Mouse (Mus musculus): ENCODE measurements around the gene Vmn1r1. TPM values are rescaled to one million over a fixed set of nuclear protein-coding genes. Genes with fewer than 3 reads are reported as not detected.

The Vmn1r1 gene
- polyA plus RNA-seq, 1 experiment from 2014 or later: not detected

- 0 out of 2 replicates have a peak, but pooled peaks cover under 1% of the 10 kb centered on the region for H3K4me1 ChIP-seq
- H3K4me3 ChIP-seq: no peak overlapping the region
- DNase-seq (ENCODE audit: extremely low spot score, low spot score): no peak
- no peaks in the 10 kb centered on the region for H3K9me3 ChIP-seq
- no peak overlapping the region for H3K27ac ChIP-seq
- no peaks in the 10 kb centered on the region for H3K36me3 ChIP-seq (replicated peaks)
- no peaks in the 10 kb centered on the region for H3K27me3 ChIP-seq (ENCODE audit: poor library complexity, severe bottlenecking)
- WGBS: 73% methylated on average over 4 of the region's 4 CpGs
These were observed 6.6 kb downstream of the Vmn1r1 start for GRCm38 (mm10) chr1:182157734-182158133.

- Histone ChIP-seq H3K9me3 (0 out of 2 replicates have a peak, but pooled peaks cover 3% of the 10 kb centered on the region), H3K4me3 (no peak overlapping the region), H3K27ac (no peak overlapping the region), H3K4me1 (0 out of 2 replicates have a peak, but pooled peaks cover 5% of the 10 kb centered on the region), H3K36me3 (replicated peaks) (no peaks in the 10 kb centered on the region), H3K27me3 (ENCODE audit: poor library complexity, severe bottlenecking) (no peaks in the 10 kb centered on the region)
- DNase-seq (ENCODE audit: extremely low spot score, low spot score): no peak
- WGBS: 83% methylated on average over 2 of the region's 2 CpGs
These were observed 14.3 kb downstream of the Vmn1r1 start for GRCm38 (mm10) chr1:182149966-182150365.

DNA sequence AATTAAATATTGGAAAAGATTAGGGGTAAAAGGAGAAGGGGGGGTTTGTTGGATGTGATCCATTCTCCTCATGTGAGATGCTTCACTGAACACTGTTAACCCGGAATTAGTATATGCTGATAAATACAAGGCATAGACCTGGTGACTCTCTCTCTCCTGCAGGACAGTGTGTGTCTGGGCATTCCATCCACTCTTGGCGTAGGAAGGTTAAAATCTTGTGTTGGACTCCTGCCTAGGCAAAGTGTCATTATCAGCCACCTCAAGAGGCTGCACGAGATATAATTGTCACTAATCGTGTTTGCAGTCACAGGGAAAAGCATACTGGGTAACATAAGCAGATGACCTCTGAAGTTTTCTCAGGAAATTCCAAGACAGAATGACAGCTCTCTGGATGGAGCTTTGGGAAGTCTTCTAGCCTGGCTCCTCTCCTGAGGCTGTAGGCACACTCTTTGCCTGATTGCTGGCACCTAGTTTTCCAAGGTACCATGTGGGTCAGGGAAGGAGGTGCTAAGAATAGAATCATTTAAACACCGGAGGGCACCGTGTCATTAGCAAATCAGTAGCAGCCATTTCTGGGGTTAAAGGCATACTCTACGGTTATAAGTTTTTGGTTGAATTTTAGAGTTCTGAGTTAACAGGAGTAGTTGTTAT is 15.3 kb downstream of the Vmn1r1 start:
- Histone ChIP-seq H3K4me1 (0 out of 2 replicates have a peak, but pooled peaks cover 5% of the 10 kb centered on the region), H3K36me3 (replicated peaks) (no peaks in the 10 kb centered on the region), H3K27ac (no peak overlapping the region), H3K4me3 (no peak overlapping the region), H3K9me3 (0 out of 2 replicates have a peak, but pooled peaks cover 3% of the 10 kb centered on the region), H3K27me3 (ENCODE audit: poor library complexity, severe bottlenecking) (no peaks in the 10 kb centered on the region)
- no peak for DNase-seq (ENCODE audit: extremely low spot score, low spot score)
- WGBS: 77% methylated on average over 7 of the region's 7 CpGs

- Histone ChIP-seq H3K4me3 (no peak overlapping the region), H3K27ac (no peak overlapping the region), H3K4me1 (0 out of 2 replicates have a peak, but pooled peaks cover 5% of the 10 kb centered on the region), H3K27me3 (ENCODE audit: poor library complexity, severe bottlenecking) (no peaks in the 10 kb centered on the region), H3K36me3 (replicated peaks) (no peaks in the 10 kb centered on the region), H3K9me3 (0 out of 2 replicates have a peak, but pooled peaks cover 3% of the 10 kb centered on the region)
- WGBS: 56% methylated on average over 5 of the region's 5 CpGs
- DNase-seq (ENCODE audit: extremely low spot score, low spot score): peak; percentile 44
These were observed 18.7 kb downstream of the Vmn1r1 start for GRCm38 (mm10) chr1:182145546-182145945.

- Histone ChIP-seq H3K4me3 (no peak overlapping the region), H3K27me3 (ENCODE audit: poor library complexity, severe bottlenecking) (no peaks in the 10 kb centered on the region; the same call in 1 of the 2 replicates), H3K36me3 (replicated peaks) (no peaks in the 10 kb centered on the region), H3K27ac (no peak overlapping the region), H3K4me1 (peaks cover 13% of the 10 kb centered on the region), H3K9me3 (no peaks in the 10 kb centered on the region)
- 77% methylated on average over 8 of the region's 8 CpGs for WGBS
- DNase-seq (ENCODE audit: extremely low spot score, low spot score): peak; percentile 10
These were observed 21.0 kb downstream of the Vmn1r1 start for GRCm38 (mm10) chr1:182143288-182143687.

GRCm38 (mm10) chr1:182142725-182143124 is 21.6 kb downstream of the Vmn1r1 start:
- Histone ChIP-seq H3K36me3 (replicated peaks) (no peaks in the 10 kb centered on the region), H3K4me3 (no peak overlapping the region), H3K4me1 (peaks cover 13% of the 10 kb centered on the region), H3K27ac (no peak overlapping the region), H3K27me3 (ENCODE audit: poor library complexity, severe bottlenecking) (no peaks in the 10 kb centered on the region; the same call in 1 of the 2 replicates), H3K9me3 (no peaks in the 10 kb centered on the region)
- no peak for DNase-seq (ENCODE audit: extremely low spot score, low spot score)
- WGBS: 95% methylated on average over 13 of the region's 13 CpGs

GRCm38 (mm10) chr1:182140370-182140769 is 23.9 kb downstream of the Vmn1r1 start:
- WGBS: 3% methylated on average over 6 of the region's 6 CpGs
- peaks cover 9% of the 10 kb centered on the region for H3K4me1 ChIP-seq
- no peaks in the 10 kb centered on the region; the same call in 1 of the 2 replicates for H3K27me3 ChIP-seq (ENCODE audit: poor library complexity, severe bottlenecking)
- H3K4me3 ChIP-seq: peak overlapping the region; percentile 18; the same call in 1 of the 2 replicates
- H3K36me3 ChIP-seq (replicated peaks): no peaks in the 10 kb centered on the region
- no peak overlapping the region for H3K27ac ChIP-seq
- H3K9me3 ChIP-seq: no peaks in the 10 kb centered on the region
- DNase-seq (ENCODE audit: extremely low spot score, low spot score): peak; percentile 80

DNA sequence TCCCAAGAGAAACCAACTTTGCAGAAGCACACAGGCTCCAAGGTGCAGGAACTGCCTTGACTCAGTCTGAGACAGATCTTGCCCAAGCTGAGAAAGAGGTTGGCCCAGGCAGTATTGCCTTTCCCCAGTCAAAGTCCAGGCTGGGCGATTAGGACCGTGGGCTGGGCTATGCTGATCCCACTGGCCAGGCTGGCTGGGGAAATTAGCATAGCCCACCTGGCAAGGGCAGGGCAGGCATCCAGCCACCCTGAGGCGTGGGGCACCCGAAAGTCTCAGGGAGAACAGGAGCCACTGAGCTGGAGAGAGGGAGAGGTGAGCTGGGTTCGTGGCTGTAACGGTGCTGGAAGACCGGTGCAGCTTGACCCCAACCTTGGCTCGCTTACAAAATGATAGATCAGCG is 24.3 kb downstream of the Vmn1r1 start:
- 0 out of 2 replicates have a peak overlapping the region, but pooled peaks have one; percentile 18 for H3K4me3 ChIP-seq
- no peaks in the 10 kb centered on the region for H3K36me3 ChIP-seq (replicated peaks)
- H3K9me3 ChIP-seq: no peaks in the 10 kb centered on the region
- H3K27me3 ChIP-seq (ENCODE audit: poor library complexity, severe bottlenecking): no peaks in the 10 kb centered on the region; the same call in 1 of the 2 replicates
- H3K4me1 ChIP-seq: peaks cover 8% of the 10 kb centered on the region
- 43% methylated on average over 9 of the region's 9 CpGs for WGBS
- H3K27ac ChIP-seq: no peak overlapping the region
- DNase-seq (ENCODE audit: extremely low spot score, low spot score): no peak

DNA sequence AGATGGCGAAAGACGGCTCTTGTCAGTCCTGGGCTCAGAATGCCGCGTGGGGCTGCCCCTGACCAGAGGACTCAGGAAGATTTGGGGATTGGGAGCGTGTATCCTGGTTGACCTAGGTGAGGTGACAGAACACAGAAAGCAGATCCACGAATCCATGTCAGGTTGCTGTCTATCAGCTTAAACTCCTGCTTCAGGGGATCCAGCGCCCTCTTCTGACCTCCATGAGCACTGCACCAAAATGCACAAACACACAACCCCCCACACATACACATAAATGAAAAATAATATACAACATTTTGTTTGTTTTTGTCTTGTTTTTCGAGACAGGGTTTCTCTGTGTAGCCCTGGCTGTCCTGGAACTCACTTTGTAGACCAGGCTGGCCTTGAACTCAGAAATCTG is 26.1 kb downstream of the Vmn1r1 start:
- H3K4me1 ChIP-seq: peaks cover 8% of the 10 kb centered on the region
- no peaks in the 10 kb centered on the region for H3K9me3 ChIP-seq
- 83% methylated on average over 8 of the region's 8 CpGs for WGBS
- no peak overlapping the region for H3K4me3 ChIP-seq
- H3K27me3 ChIP-seq (ENCODE audit: poor library complexity, severe bottlenecking): no peaks in the 10 kb centered on the region; the same call in 1 of the 2 replicates
- no peaks in the 10 kb centered on the region; the same call in 1 of the 2 replicates for H3K36me3 ChIP-seq (replicated peaks)
- no peak overlapping the region for H3K27ac ChIP-seq
- no peak for DNase-seq (ENCODE audit: extremely low spot score, low spot score)

DNA sequence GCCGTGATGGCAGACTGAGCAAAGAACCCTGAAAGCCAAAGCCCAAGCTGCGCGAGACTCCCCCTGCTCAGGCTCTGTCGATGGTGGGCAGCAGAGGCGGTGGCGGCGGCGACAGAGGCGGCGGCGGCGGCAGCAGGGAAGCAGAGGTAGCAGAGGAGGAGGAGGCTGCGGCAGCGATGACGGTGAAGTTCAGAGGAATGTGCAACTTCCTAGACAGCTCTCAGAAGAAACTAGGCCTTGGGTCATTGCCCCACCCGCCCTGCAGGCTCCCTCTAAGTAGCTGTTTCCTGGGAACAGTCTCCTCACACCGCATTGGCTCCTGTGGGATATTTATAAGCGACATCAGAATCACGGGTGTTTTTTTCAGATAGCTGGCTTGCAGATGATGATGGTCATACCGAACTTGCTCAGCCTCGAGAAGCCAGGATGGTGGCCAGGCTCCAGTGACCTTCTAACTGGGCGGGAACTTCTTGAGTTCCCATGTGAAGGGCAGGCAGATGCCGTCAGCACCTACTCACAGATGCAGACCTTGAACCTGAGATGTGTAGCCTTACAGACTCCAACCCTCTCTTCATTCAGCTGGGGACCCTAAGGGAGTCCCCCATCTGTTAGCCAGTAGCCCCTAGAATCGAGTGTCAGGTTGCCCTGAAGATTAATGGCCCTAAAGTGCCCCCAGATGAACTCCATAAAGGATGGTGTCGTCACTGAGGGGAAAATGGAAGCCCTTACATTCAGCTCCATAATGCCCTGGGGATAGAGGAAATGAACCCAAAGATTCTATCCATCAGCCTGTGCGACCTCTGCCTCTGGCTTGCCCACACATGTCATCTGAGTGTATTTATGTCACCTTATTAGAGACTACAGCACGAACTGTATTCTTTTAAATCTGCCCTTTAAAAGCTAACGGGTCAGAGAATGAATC is 26.8 kb downstream of the Vmn1r1 start:
- peaks cover 5% of the 10 kb centered on the region for H3K36me3 ChIP-seq (replicated peaks)
- H3K27me3 ChIP-seq (ENCODE audit: poor library complexity, severe bottlenecking): no peaks in the 10 kb centered on the region; the same call in 1 of the 2 replicates
- H3K4me3 ChIP-seq: no peak overlapping the region
- 68% methylated on average over 28 of the region's 28 CpGs for WGBS
- H3K9me3 ChIP-seq: no peaks in the 10 kb centered on the region
- peaks cover 8% of the 10 kb centered on the region for H3K4me1 ChIP-seq
- no peak overlapping the region for H3K27ac ChIP-seq
- no peak for DNase-seq (ENCODE audit: extremely low spot score, low spot score)

DNA sequence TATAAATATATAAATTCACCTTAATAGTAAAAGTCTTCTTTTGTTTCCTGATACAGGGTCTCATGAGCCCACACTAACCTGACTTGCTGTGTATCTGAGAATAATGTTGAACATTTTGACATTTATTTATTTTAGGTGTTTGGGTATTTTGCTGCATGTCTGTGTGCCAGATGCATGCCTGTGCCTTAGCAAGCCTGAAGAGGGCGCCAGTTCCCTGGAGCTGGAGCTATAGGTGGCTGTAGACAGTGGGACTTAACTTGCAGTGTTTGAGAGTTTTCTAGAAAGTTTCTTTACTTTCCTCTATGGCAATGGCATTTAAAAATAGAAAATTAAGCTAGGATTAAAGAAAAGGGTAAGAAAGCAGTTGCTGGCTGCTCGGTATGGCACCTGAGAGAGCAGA is 33.5 kb downstream of the Vmn1r1 start:
- WGBS: 57% methylated on average over 2 of the region's 2 CpGs
- Histone ChIP-seq H3K4me3 (no peak overlapping the region), H3K27ac (no peak overlapping the region), H3K9me3 (no peaks in the 10 kb centered on the region), H3K36me3 (replicated peaks) (peaks cover 49% of the 10 kb centered on the region), H3K4me1 (peaks cover 7% of the 10 kb centered on the region), H3K27me3 (ENCODE audit: poor library complexity, severe bottlenecking) (no peaks in the 10 kb centered on the region)
- DNase-seq (ENCODE audit: extremely low spot score, low spot score): no peak

GRCm38 (mm10) chr1:182124924-182125368 is 39.3 kb downstream of the Vmn1r1 start:
- peak overlapping the region; percentile 79 for H3K4me3 ChIP-seq
- WGBS: 0% methylated on average over 33 of the region's 33 CpGs
- H3K27me3 ChIP-seq (ENCODE audit: poor library complexity, severe bottlenecking): no peaks in the 10 kb centered on the region
- no peaks in the 10 kb centered on the region for H3K9me3 ChIP-seq
- H3K36me3 ChIP-seq (replicated peaks): peaks cover 24% of the 10 kb centered on the region
- peaks cover 17% of the 10 kb centered on the region for H3K4me1 ChIP-seq
- peak overlapping the region; percentile 88 for H3K27ac ChIP-seq
- DNase-seq (ENCODE audit: extremely low spot score, low spot score): peak; percentile 86
